Mouse (Mus musculus) MEL (cell line): ENCODE data around the gene Gm20521. TPM values are rescaled to one million over a fixed set of nuclear protein-coding genes. Genes with fewer than 3 reads are reported as not detected.

ENCODE experiments used
- polyA plus RNA-seq, 2 experiments: library from polyadenylated mRNA; stranded (reverse) in 1 of 2; unstranded in 1 of 2; fragments of >175 nt in 1 of 2; fragments of >200 nt in 1 of 2; gene quantifications; 2 replicates each; pipeline versions ENCODE4 v1.2.1 to v1.2.4; 2012; ENCODE audit warnings: low replicate concordance in 2 of 2, low read depth in 1 of 2; ENCODE audit not compliant: insufficient read length in 2 of 2, insufficient read depth in 1 of 2, missing spikeins in 1 of 2
- total RNA-seq: library from RNA; depleted of rRNA; stranded (reverse); fragments of 300-350 nt; gene quantifications from 2 replicates; pipeline ENCODE4 v1.2.3, GENCODE M21; 2012; rRNA removed

The Gm20521 gene
- total and polyA plus RNA-seq, 3 experiments = 0.58 to 3.4 TPM; not detected in 1

Other genes with a start within 250 kb of the Gm20521 start
- gene Gm17606, start 242.5 kb upstream of the Gm20521 start, total RNA-seq = not detected in 2 replicates
- under 1 TPM in 1 of 2 experiments, not detected in 1; 0.99 TPM for gene Gm17606, start 242.5 kb upstream of the Gm20521 start, polyA plus RNA-seq
- 0.89 and 0.92 TPM in 2 replicates for gene Cdh24, start 242.1 kb upstream of the Gm20521 start, total RNA-seq
- gene Cdh24, start 242.1 kb upstream of the Gm20521 start, polyA plus RNA-seq = 1 to 10 TPM in 1 of 2 experiments, not detected in 1; 5.8 TPM
- 44.2 and 47.0 TPM in 2 replicates for gene 1700123O20Rik, start 197.2 kb upstream of the Gm20521 start, total RNA-seq
- gene 1700123O20Rik, start 197.2 kb upstream of the Gm20521 start, polyA plus RNA-seq = 10 to 100 TPM in 1 of 2 experiments, not detected in 1; 72.8 TPM
- 110 and 115 TPM in 2 replicates for gene Acin1, start 196.5 kb upstream of the Gm20521 start, total RNA-seq
- 100 to 1,000 TPM; 103 to 248 TPM for gene Acin1, start 196.5 kb upstream of the Gm20521 start, polyA plus RNA-seq
- not detected in 2 replicates for gene Gm29776, start 184.6 kb upstream of the Gm20521 start, total RNA-seq
- gene Gm29776, start 184.6 kb upstream of the Gm20521 start, polyA plus RNA-seq = not detected
- gene Cebpe, start 171.3 kb upstream of the Gm20521 start, total RNA-seq = not detected in 2 replicates
- under 1 TPM in 1 of 2 experiments, not detected in 1; 0.32 TPM for gene Cebpe, start 171.3 kb upstream of the Gm20521 start, polyA plus RNA-seq
- 0.07 and 0.08 TPM in 2 replicates for gene Slc7a8, start 101.5 kb upstream of the Gm20521 start, total RNA-seq
- under 1 TPM in 1 of 2 experiments, not detected in 1; 0.29 TPM for gene Slc7a8, start 101.5 kb upstream of the Gm20521 start, polyA plus RNA-seq
- gene Rnf212b, start 69.3 kb upstream of the Gm20521 start, total RNA-seq = not detected in 2 replicates
- not detected for gene Rnf212b, start 69.3 kb upstream of the Gm20521 start, polyA plus RNA-seq
- gene Homez, start 12.5 kb upstream of the Gm20521 start, total RNA-seq = 4.7 and 4.9 TPM in 2 replicates
- gene Homez, start 12.5 kb upstream of the Gm20521 start, polyA plus RNA-seq = 1 to 10 TPM in 1 of 2 experiments, not detected in 1; 8.5 TPM
- gene Ppp1r3e, start 5.9 kb upstream of the Gm20521 start, total RNA-seq = 0.56 and 0.73 TPM in 2 replicates
- 1 to 10 TPM in 1 of 2 experiments, not detected in 1; 1.2 TPM for gene Ppp1r3e, start 5.9 kb upstream of the Gm20521 start, polyA plus RNA-seq
- 10.5 and 12.5 TPM in 2 replicates for gene Bcl2l2, start 64 bp upstream of the Gm20521 start, total RNA-seq
- gene Bcl2l2, start 64 bp upstream of the Gm20521 start, polyA plus RNA-seq = 10 to 100 TPM in 1 of 2 experiments, not detected in 1; 18.8 TPM
- 82.3 and 85.8 TPM in 2 replicates for gene Pabpn1, start 9.1 kb downstream of the Gm20521 start, total RNA-seq
- gene Pabpn1, start 9.1 kb downstream of the Gm20521 start, polyA plus RNA-seq = 100 to 1,000 TPM in 1 of 2 experiments, not detected in 1; 393 TPM
- gene Slc22a17, start 29.7 kb downstream of the Gm20521 start, total RNA-seq = 0.13 and 0.31 TPM in 2 replicates
- gene Slc22a17, start 29.7 kb downstream of the Gm20521 start, polyA plus RNA-seq = 1 to 10 TPM in 1 of 2 experiments, not detected in 1; 1.1 TPM
- not detected in 2 replicates for gene Efs, start 42.7 kb downstream of the Gm20521 start, total RNA-seq
- gene Efs, start 42.7 kb downstream of the Gm20521 start, polyA plus RNA-seq = not detected
- gene Il25, start 49.3 kb downstream of the Gm20521 start, total RNA-seq = not detected in 2 replicates
- not detected for gene Il25, start 49.3 kb downstream of the Gm20521 start, polyA plus RNA-seq
- not detected in 2 replicates for gene Cmtm5, start 52.8 kb downstream of the Gm20521 start, total RNA-seq
- gene Cmtm5, start 52.8 kb downstream of the Gm20521 start, polyA plus RNA-seq = not detected
- gene Myh6, start 83.5 kb downstream of the Gm20521 start, total RNA-seq = not detected in 2 replicates
- gene Myh6, start 83.5 kb downstream of the Gm20521 start, polyA plus RNA-seq = not detected
- not detected in 2 replicates for gene Gm17428, start 93.5 kb downstream of the Gm20521 start, total RNA-seq
- not detected for gene Gm17428, start 93.5 kb downstream of the Gm20521 start, polyA plus RNA-seq
- not detected in 2 replicates for gene Myh7, start 111.2 kb downstream of the Gm20521 start, total RNA-seq
- not detected for gene Myh7, start 111.2 kb downstream of the Gm20521 start, polyA plus RNA-seq
- gene Ngdn, start 132.0 kb downstream of the Gm20521 start, total RNA-seq = 138 and 148 TPM in 2 replicates
- gene Ngdn, start 132.0 kb downstream of the Gm20521 start, polyA plus RNA-seq = 100 to 1,000 TPM in 1 of 2 experiments, not detected in 1; 140 TPM
- 0.42 TPM in 2 replicates for gene Zfhx2, start 208.9 kb downstream of the Gm20521 start, total RNA-seq
- 1 to 10 TPM in 1 of 2 experiments, not detected in 1; 3.2 TPM for gene Zfhx2, start 208.9 kb downstream of the Gm20521 start, polyA plus RNA-seq
- 8.7 and 9.0 TPM in 2 replicates for gene Thtpa, start 211.3 kb downstream of the Gm20521 start, total RNA-seq
- gene Thtpa, start 211.3 kb downstream of the Gm20521 start, polyA plus RNA-seq = 10 to 100 TPM in 1 of 2 experiments, not detected in 1; 13.2 TPM
- 12.5 and 12.6 TPM in 2 replicates for gene Ap1g2, start 223.2 kb downstream of the Gm20521 start, total RNA-seq
- gene Ap1g2, start 223.2 kb downstream of the Gm20521 start, polyA plus RNA-seq = 10 to 100 TPM in 1 of 2 experiments, not detected in 1; 47.9 TPM
- not detected in 2 replicates for gene Jph4, start 233.5 kb downstream of the Gm20521 start, total RNA-seq
- gene Jph4, start 233.5 kb downstream of the Gm20521 start, polyA plus RNA-seq = not detected